18 mouse cellular contexts compared by ENCODE assay signal in genomic region chr5:36202781-36203180, GRCm38 (mm10). TPM values are rescaled to one million over a fixed set of nuclear protein-coding genes. Genes with fewer than 3 reads are reported as not detected.
"Had no signal": no experiment of that assay in that cellular context is flagged by ENCODE, and none has a peak within 500 bp of the region (broad histone marks: within the 10 kb centered on the region; RNA-seq: fewer than 3 reads in every experiment).

No protein-coding gene starts in this region.

- H3K4me2 ChIP-seq: limb, embryonic 13.5 days; liver, embryonic 11.5 days; lung, embryonic 14.5 days; midbrain, embryonic 12.5 days; neural tube, embryonic 15.5 days had no signal

- H3K27ac ChIP-seq: limb, embryonic 13.5 days; midbrain, embryonic 12.5 days; neural tube, embryonic 15.5 days had no signal

- ATAC-seq: intestine, embryonic 16.5 days had no signal

- H3K4me1 ChIP-seq: midbrain, embryonic 12.5 days; neural tube, embryonic 15.5 days had no signal

- H3K4me3 ChIP-seq: limb, embryonic 13.5 days; midbrain, embryonic 12.5 days; myocyte; neural tube, embryonic 15.5 days had no signal

- H3K27me3 ChIP-seq: limb, embryonic 13.5 days; midbrain, embryonic 12.5 days; neural tube, embryonic 15.5 days had no signal

- H3K9me3 ChIP-seq: limb, embryonic 13.5 days; midbrain, embryonic 12.5 days; neural tube, embryonic 15.5 days had no signal

- H3K36me3 ChIP-seq: limb, embryonic 13.5 days; midbrain, embryonic 12.5 days; neural tube, embryonic 15.5 days had no signal

- H3K9ac ChIP-seq: limb, embryonic 13.5 days; lung, embryonic 14.5 days; midbrain, embryonic 12.5 days; neural tube, embryonic 15.5 days had no signal

- DNase-seq: kidney, adult 2 months; kidney, postnatal 25 days; lung, embryonic 14.5 days; lung, postnatal 10 days; lung, postnatal 4 days; right cerebral cortex, postnatal 25 days; thymus, postnatal 36 days had no signal

RNA-seq across cellular contexts. Expression of gene Psapl1, which starts 1.0 kb away (rescaled TPM):
- total RNA-seq: layer of hippocampus, adult 18-20 months; layer of hippocampus, postnatal 10 days; left cerebral cortex, postnatal 36 days; megakaryocyte, adult 5-6 weeks had no signal
- polyA plus RNA-seq: kidney, adult 2 months; liver, embryonic 16.5 days; neural tube, embryonic 15.5 days had no signal
